Mouse (Mus musculus) heart, postnatal 25 days (tissue): ENCODE results near the gene Psg21. TPM values are rescaled to one million over a fixed set of nuclear protein-coding genes. Genes with fewer than 3 reads are reported as not detected.
"Not testable (repeated sequence)": the region's sequence is repeated elsewhere in the genome, so short reads cannot be mapped to it uniquely, and the experiment has no call there.

Source experiments
- DNase-seq: peaks from one replicate; pipeline ENCODE4 v3.0.0; 2022; ENCODE audit warnings: low spot score
- intact Hi-C: fragments of 180-260 bp; cut with DNase I; formaldehyde crosslinking; loops from one replicate; pipeline ENCODE4 v1.15.1; 2025
- total RNA-seq, 2 experiments: library from RNA; stranded (reverse); gene quantifications; 2 replicates each; pipeline ENCODE4 v1.2.3; 2021

The Psg21 gene
- total RNA-seq, result not detected

DNA sequence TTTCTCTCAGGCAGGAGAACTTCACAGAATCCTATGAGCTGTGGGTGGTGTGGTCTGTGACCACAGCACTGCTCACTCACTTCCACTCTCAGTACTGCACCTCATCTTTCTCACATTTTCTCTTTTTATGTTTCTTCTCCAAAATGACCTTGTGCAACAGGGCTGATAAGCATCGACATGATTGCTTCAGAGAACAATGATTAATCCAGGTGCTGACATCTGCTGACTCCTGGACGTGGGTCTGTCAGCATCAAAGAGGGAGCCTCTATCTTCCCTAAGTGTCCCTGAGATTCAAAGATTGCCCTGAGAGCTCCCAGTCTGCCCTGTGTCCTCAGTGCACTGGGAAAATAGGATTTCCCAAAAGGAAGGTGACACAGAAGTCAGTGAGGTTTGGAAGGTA is at the start of gene Psg21:
Psg21 (minus strand) TSS at position 101 of the 400 bp plus-strand sequence.
- DNase-seq, intact Hi-C loops: not testable (repeated sequence)

DNA sequence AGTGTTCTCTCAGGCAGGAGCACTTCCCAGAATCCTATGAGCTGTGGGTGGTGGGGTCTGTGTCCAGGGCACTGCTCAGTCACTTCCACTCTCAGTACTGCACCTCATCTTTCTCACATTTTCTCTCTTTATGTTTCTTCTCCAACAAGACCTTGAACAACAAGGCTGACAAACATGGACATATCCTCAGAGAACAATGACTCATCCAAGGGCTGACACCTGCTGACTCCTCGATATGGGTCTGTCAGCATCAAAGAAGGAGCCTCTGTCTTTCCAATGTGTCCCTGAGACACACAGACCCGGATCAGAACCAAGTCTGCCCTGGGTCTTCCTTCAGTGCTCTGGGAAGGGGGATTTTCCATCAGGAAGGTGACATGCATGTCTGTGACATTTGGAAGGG is 29.6 kb upstream of the Psg21 start, which contains the start of gene Psg20:
Psg20 (minus strand) TSS at position 101 of the 400 bp plus-strand sequence.
- intact Hi-C loops, result loop anchor here (10.0 kb wide), 1 partner anchor 1531 kb away; the partner anchor contains the start of gene Ceacam3
- DNase-seq, result no peak

DNA sequence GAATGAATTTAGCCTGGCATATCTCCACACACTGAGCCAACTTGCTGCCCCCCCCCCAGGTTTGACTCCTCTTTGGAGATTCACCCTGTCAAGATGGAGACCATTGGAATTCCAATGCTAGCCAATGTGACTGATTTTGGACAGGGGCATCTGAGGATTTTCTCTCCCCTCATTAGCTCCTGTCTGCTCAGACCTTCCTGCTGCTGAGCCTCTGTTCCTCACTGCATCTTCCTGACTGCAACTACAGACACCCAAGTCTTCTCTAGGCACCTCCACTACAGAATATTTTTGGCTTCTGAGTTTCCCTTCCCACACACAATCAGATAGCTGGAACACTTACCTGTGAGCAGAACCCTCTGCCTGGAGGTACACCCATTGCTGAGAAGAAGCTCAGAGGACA is 29.1 kb upstream of the Psg21 start:
- no peak for DNase-seq
- intact Hi-C loops, result loop anchor here (10.0 kb wide), 1 partner anchor 1531 kb away; the partner anchor contains the start of gene Ceacam3

DNA sequence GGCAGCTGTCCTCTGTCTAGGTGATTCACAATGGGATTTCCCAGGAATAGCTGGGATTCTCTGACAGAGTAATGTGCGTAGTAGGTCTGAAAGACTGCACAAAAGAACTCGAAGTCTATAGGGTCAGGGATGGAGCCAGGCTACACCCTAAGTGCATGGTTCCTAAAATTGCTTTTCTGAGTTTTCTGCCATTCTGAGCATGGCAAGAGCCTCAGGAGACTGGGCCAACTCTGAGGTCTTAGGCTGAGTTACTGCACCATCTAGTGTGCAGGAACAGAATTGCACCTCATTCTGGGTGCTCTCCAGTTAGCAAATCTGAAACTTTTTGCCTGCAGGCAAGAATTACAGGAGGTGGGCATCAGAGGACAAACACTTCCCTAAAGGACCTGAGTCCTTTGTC is 23.2 kb upstream of the Psg21 start:
- DNase-seq, result no peak
- intact Hi-C loops, result loop anchor here (5.0 to 10.0 kb wide), 2 partner anchors 1525 to 1607 kb away; partner anchors contain the start of genes Ceacam3 and Psg16

GRCm38 (mm10) chr7:18626921-18627320 is 29.6 kb downstream of the Psg21 start:
- DNase-seq, intact Hi-C loops: not testable (repeated sequence)

DNA sequence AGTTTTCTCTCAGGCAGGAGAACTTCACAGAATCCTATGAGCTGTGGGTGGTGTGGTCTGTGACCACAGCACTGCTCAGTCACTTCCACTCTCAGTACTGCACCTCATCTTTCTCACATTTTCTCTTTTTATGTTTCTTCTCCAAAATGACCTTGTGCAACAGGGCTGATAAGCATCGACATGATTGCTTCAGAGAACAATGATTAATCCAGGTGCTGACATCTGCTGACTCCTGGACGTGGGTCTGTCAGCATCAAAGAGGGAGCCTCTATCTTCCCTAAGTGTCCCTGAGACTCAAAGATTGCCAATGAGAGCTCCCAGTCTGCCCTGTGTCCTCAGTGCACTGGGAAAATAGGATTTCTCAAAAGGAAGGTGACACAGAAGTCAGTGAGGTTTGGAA is 40.1 kb downstream of the Psg21 start, which contains the start of gene Psg23:
Psg23 (minus strand) TSS at position 101 of the 400 bp plus-strand sequence.
- DNase-seq, intact Hi-C loops: not testable (repeated sequence)

Other genes starting within 250 kb of the Psg21 start
- not detected for gene Psg28, start 224.7 kb downstream of the Psg21 start, total RNA-seq
- not detected for gene Psg26, start 172.5 kb downstream of the Psg21 start, total RNA-seq
- gene Psg25, start 124.5 kb downstream of the Psg21 start, total RNA-seq, result not detected
- not detected for gene Psg27, start 89.4 kb downstream of the Psg21 start, total RNA-seq
- gene Psg23, start 40.2 kb downstream of the Psg21 start, total RNA-seq, result not detected
- not detected for gene Psg20, start 29.5 kb upstream of the Psg21 start, total RNA-seq
- not detected for gene Psg22, start 61.4 kb upstream of the Psg21 start, total RNA-seq
- not detected for gene Psg19, start 141.8 kb upstream of the Psg21 start, total RNA-seq
- gene Psg17, start 164.9 kb upstream of the Psg21 start, total RNA-seq, result not detected
- gene Mill2, start 183.2 kb upstream of the Psg21 start, total RNA-seq, result 1 to 10 TPM; 6.5 to 6.7 TPM
- gene Pglyrp1, start 214.6 kb upstream of the Psg21 start, total RNA-seq, result 1 to 10 TPM; 1.2 to 1.7 TPM